Mouse (Mus musculus) lung, adult 2 months (tissue): ENCODE results near the gene Slc24a4.

Source experiments
- CTCF ChIP-seq: fragments of 200-500 bp; IDR thresholded peaks from 2 replicates; pipeline ENCODE4 v1.5.1; 2011; ENCODE audit warnings: mild to moderate bottlenecking, low read length, control low read depth; ENCODE audit not compliant: insufficient read depth
- POLR2A ChIP-seq: fragments of 200-500 bp; IDR thresholded peaks from 2 replicates; pipeline ENCODE4 v1.6.1; 2011; ENCODE audit warnings: low read depth, mild to moderate bottlenecking, control low read depth, low read length, borderline replicate concordance; ENCODE audit errors: extremely low read depth

DNA sequence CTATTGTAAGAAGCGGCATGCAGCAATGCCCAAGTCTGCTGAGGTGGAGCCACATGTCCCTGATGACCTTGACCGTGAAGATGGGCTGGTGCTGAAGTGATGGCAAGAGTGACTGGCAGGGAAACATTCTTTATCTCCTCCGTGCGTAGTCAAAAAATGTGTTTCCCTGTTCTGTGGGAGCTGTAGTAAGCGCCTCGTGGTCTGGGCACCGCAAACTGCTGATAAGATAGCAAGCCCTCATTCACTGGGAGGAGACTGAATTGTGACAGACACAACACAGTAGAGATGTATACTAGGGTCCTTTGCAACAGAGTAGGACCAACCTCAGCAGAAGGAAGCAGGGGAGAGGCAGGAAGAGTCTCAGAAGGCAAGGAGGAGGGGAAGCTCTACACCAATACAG is 10.5 kb upstream of the Slc24a4 start:
- TF ChIP-seq CTCF (no peak), POLR2A (no peak)
